Mouse (Mus musculus) erythroblast, embryonic 14.5 days (primary cell): ENCODE measurements around the gene Duox2.

ENCODE experiments used
- GATA1 ChIP-seq: IDR thresholded peaks from 2 replicates; pipeline ENCODE4 v1.6.1; 2012; ENCODE audit warnings: low read length, inconsistent platforms, mixed read lengths
- TAL1 ChIP-seq: IDR thresholded peaks from 3 replicates; pipeline ENCODE4 v1.6.1; 2012; ENCODE audit warnings: low read length, inconsistent platforms, mixed read lengths

DNA sequence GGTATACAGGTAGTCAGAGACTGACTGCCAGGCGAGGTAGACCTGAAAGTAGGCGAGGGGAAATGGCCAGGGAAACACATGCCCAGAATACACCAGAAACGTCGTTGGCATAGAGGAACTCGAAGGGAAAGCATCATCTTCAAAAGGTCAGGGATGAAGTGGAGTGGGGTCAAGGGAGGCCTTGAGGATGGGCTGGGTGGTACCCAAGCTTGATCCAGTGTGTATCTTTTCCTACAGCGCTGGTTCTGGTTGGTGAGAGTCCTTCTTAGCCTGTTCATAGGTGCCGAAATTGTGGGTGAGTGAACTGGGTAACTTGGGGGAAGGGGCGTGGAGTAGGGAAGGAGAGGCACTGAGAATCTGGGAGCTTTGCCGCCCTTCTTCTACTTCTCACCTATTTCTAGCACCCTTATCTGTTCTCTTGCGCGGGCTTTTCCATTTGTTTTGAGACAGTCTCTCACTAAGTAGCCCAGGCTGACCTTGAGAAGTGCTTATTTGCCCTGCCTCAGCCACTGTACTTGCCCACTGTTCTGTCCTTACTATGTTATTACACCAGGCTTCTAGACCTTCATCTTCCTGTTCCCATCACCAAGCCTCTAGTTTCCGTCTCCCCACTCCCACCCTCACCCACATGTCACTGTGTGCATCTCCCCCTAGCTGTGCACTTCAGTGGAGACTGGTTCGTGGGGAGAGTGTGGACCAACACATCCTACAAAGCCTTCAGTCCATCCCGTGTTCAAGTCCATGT lies 1.8 kb upstream of the Duox2 start:
- TF ChIP-seq GATA1, result no peak
- TF ChIP-seq TAL1, result no peak
